ENCODE assay signal across 1 mouse cellular context in genomic region chr7:132357841-132358237, GRCm38 (mm10).
TF ChIP-seq lines count a peak whose summit lies in the region.

No protein-coding gene starts in this region.

TF ChIP-seq in MEL, 35 proteins besides CTCF, POLR2A, EP300 and RAD21 (continued from another document):
- TF ChIP-seq SIN3A (IDR thresholded peaks at IDR 0.05; ENCODE audit: low read length), result peak; percentile 17; the same call in 1 of the 2 replicates
- no peak for TF ChIP-seq JUND (IDR thresholded peaks at IDR 0.05; ENCODE audit: low read depth, low read length)
- peak; percentile 59 for TF ChIP-seq POLR2AphosphoS2 (IDR thresholded peaks at IDR 0.05; ENCODE audit: low read length)
